Mouse (Mus musculus): ENCODE data around the gene Rpl24.

DNA sequence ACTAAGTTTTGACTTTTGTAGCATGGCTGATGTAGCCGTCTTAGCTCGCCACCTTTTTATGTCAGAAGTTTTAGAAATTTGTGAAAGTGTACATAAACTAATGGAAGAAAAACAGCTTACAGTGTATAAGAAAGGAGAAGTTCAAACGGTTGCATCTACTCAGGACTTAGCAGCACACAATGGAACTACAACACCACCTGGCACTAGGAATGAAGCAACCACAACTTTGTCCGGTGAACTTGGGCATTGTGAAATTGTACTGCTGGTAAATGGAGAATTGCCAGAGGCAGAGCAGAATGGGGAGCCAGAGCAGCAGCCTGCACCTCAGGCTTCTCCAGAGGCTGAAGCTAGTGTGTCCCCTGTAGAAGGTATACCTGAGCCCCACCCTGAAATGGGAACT is 24.2 kb downstream of the Rpl24 start:
- TF ChIP-seq POLR2A (IDR thresholded peaks at IDR 0.05; ENCODE audit: low read depth, low read length) (no peak), CTCF (IDR thresholded peaks at IDR 0.05; ENCODE audit: extremely low read depth, insufficient read length, insufficient replicate concordance, low read depth, low read length) (no peak)

Measured in small intestine, adult 2 months (tissue).